Mouse (Mus musculus): ENCODE results near the gene Mrgprh.

DNA sequence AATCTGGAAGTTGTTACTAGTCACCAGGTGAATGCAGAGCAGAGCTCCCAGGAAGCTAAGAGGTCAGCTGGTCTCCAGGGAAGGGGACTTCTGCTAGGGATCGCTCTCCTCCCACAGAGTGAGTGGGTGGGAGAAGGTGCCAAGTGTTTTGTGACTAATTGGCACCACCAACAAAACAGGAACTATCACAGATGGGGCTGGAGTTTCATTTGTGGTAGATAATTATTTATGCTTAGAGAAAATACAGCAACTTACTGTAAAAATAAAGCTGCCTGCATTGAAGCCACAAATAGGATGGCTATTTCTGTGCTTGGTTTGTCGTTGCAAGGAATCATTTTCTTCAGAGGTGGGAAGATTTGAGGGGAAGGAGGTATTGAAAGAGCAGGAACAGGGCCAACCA, 22.0 kb upstream of the Mrgprh start:
- TF ChIP-seq CTCF (IDR thresholded peaks at IDR 0.05) (no peak), EP300 (IDR thresholded peaks at IDR 0.05) (no peak)
